Mouse (Mus musculus) neural tube, embryonic 15.5 days (tissue): ENCODE measurements around the gene Grik5. TPM values are rescaled to one million over a fixed set of nuclear protein-coding genes. Genes with fewer than 3 reads are reported as not detected.

Source experiments
- ATAC-seq: fragments of 200-750 bp; cut with Nextera tagmentation; 2 replicates; pipeline ENCODE4 v1.8.0; 2017; ENCODE audit warnings: mild to moderate bottlenecking, moderate TSS enrichment, moderate library complexity; ENCODE audit not compliant: low FRiP score
- H3K27ac ChIP-seq: fragments of 300-500 bp; sonication (generic); replicated peaks from 2 replicates; pipeline ENCODE4 v1.5.1; 2015; ENCODE audit warnings: mild to moderate bottlenecking, inconsistent platforms
- H3K27me3 ChIP-seq: fragments of 300-500 bp; sonication (generic); replicated peaks from 2 replicates; pipeline ENCODE4 v1.6.1; 2015; ENCODE audit warnings: inconsistent platforms
- H3K36me3 ChIP-seq: fragments of 300-500 bp; sonication (generic); 2 replicates; pipeline ENCODE4 v1.6.1; 2015; ENCODE audit warnings: inconsistent platforms
- H3K4me1 ChIP-seq: fragments of 300-500 bp; sonication (generic); 2 replicates; pipeline ENCODE4 v1.6.1; 2015; ENCODE audit warnings: inconsistent platforms
- H3K4me2 ChIP-seq: fragments of 300-500 bp; sonication (generic); 2 replicates; pipeline ENCODE4 v1.6.1; 2015; ENCODE audit warnings: inconsistent platforms, mild to moderate bottlenecking, moderate library complexity
- H3K4me3 ChIP-seq: fragments of 300-500 bp; sonication (generic); replicated peaks from 2 replicates; pipeline ENCODE4 v1.5.1; 2015; ENCODE audit warnings: mild to moderate bottlenecking, inconsistent platforms
- H3K9ac ChIP-seq: fragments of 300-500 bp; sonication (generic); replicated peaks from 2 replicates; pipeline ENCODE4 v1.6.1; 2015; ENCODE audit warnings: mild to moderate bottlenecking, inconsistent platforms
- H3K9me3 ChIP-seq: fragments of 300-500 bp; sonication (generic); replicated peaks from 2 replicates; pipeline ENCODE4 v1.6.1; 2016; ENCODE audit warnings: inconsistent platforms
- WGBS: fragments of 180-500 bp; shearing (Covaris S2); methylation state at CpG from one replicate; pipeline ENCODE4 v1.1.7; 2015; ENCODE audit warnings: mixed read lengths; 5-methylcytosine and 5-hydroxymethylcytosine counted together
- polyA plus RNA-seq: library from polyadenylated mRNA; unstranded; fragments of >200 nt; fragmentation: Nextera tagmentation; extraction: Ambion mirVana; gene quantifications from 2 replicates; pipeline ENCODE4 v1.2.1, GENCODE M21; 2015

The Grik5 gene
- polyA plus RNA-seq, 1 experiment from 2014 or later: 17.8 TPM

DNA sequence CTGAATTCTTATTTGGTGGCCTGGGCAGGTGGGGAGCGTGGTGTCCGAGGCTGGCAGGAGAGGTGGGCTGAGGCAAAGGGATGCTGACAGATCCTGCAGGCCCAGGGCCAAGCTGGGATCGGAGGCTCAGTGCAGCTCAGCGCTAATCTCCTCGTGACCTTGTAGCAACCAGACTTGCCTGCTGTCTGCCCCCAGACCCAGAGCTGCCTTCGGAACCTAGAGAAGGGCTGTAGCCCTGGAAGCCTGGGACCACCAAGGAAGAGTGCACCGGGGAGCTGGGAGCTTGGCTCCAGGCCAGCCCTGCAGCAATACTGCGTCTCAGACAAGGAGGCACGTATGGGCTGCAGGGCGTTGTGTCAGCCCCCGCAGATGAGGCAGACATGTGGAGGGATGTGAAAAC is 68.9 kb downstream of the Grik5 start:
- no peak for ATAC-seq
- Histone ChIP-seq H3K4me1 (peaks cover 53% of the 10 kb centered on the region), H3K36me3 (peaks cover 24% of the 10 kb centered on the region), H3K9ac (peak overlapping the region; percentile 44), H3K9me3 (no peaks in the 10 kb centered on the region), H3K4me3 (peak overlapping the region; percentile 78), H3K4me2 (peak overlapping the region; percentile 57), H3K27me3 (no peaks in the 10 kb centered on the region), H3K27ac (peak overlapping the region; percentile 28; the same call in 1 of the 2 replicates)
- 31% methylated on average over 11 of the region's 11 CpGs for WGBS

DNA sequence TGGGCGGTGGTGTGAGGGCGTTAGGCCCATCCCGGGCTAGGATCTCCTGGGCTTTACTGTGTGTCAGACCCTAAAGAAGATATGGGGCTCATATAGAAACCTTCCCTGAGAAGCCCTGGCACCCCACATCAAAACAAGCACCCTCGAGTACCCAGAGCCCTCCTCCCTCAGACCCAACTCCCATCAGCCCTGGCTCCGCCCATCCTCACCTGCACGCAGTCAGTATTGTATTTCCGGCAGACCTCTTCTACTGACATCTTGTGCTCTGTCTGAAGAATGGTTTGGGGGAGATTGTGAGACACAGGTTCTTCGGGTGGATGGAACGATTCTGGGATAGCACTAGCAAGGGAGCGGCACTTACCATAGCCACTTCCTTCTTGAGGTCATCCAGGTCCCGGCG is 71.4 kb downstream of the Grik5 start:
- H3K36me3 ChIP-seq: peaks cover 44% of the 10 kb centered on the region
- no peak overlapping the region for H3K4me3 ChIP-seq
- no peaks in the 10 kb centered on the region for H3K9me3 ChIP-seq
- H3K27ac ChIP-seq: no peak overlapping the region
- H3K27me3 ChIP-seq: no peaks in the 10 kb centered on the region
- WGBS: 80% methylated on average over 12 of the region's 12 CpGs
- ATAC-seq: no peak
- peaks cover 28% of the 10 kb centered on the region for H3K4me1 ChIP-seq
- no peak overlapping the region for H3K4me2 ChIP-seq
- no peak overlapping the region for H3K9ac ChIP-seq

DNA sequence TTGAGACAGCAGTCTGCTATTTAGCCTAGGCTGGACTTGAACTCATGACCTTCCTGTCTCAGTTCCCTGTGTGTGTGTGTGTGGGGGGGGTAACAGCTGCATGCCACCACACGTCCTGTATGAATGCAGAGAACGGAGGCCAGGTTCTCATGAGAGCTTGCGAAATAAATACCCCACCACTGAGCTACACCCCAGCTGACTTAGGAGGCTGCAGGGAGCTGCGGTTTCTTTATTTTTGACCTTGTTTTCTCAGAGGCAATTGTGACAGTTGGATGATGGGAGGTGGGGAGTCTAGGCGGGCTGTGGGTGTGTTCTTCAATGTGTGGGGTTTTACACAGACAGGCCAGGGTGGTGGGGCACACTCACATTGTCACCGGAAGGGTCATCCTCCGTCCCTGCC is 71.9 kb downstream of the Grik5 start:
- H3K4me3 ChIP-seq: no peak overlapping the region
- H3K9me3 ChIP-seq: no peaks in the 10 kb centered on the region
- H3K27ac ChIP-seq: no peak overlapping the region
- ATAC-seq: no peak
- H3K36me3 ChIP-seq: peaks cover 49% of the 10 kb centered on the region
- 75% methylated on average over 7 of the region's 7 CpGs for WGBS
- no peak overlapping the region for H3K4me2 ChIP-seq
- no peak overlapping the region for H3K9ac ChIP-seq
- peaks cover 25% of the 10 kb centered on the region for H3K4me1 ChIP-seq
- no peaks in the 10 kb centered on the region for H3K27me3 ChIP-seq

DNA sequence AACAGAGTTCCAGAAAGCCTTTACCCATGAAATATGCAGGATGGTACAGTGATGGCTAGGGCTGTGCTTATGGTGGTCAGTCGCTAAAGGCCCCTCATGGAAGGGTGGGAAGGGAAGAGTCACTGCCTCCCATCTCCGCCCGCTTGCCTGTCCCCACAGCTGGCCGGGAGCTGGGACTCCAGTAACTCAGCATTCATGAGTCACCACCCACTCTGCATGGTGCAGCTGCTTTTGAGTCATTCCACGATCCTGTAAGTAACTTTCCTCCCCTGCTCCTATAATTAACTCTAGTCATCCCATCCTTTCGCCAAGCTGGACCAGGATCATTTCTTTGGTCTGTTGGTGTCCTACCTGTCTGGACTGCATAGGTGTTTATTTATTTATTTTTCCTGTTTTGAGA is 79.1 kb downstream of the Grik5 start:
- H3K36me3 ChIP-seq: peaks cover 91% of the 10 kb centered on the region
- no peaks in the 10 kb centered on the region for H3K27me3 ChIP-seq
- WGBS: 75% methylated on average over 6 of the region's 6 CpGs
- H3K4me2 ChIP-seq: no peak overlapping the region
- no peak for ATAC-seq
- no peak overlapping the region for H3K27ac ChIP-seq
- H3K9ac ChIP-seq: no peak overlapping the region
- H3K4me3 ChIP-seq: no peak overlapping the region
- H3K4me1 ChIP-seq: no peaks in the 10 kb centered on the region
- H3K9me3 ChIP-seq: no peaks in the 10 kb centered on the region

DNA sequence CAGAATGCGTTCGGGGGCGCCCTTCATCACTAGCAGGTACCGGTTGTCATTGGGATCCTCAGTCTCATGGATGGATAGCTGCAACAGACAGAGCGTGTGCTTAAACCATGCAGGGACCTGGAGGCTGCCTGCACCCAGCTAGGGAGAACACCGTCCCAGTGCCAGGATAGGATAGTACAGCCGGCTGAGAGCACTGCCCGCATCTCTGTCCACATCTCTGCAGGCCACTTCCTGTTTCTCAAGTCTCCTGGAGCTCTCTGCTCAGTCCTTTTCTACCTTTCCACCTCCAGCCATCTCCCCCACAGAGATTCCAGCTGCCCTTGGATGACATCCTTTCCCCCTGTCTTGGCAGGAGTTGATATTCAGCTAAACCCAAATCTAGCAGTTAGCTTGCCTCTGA is 81.7 kb downstream of the Grik5 start:
- peaks cover 95% of the 10 kb centered on the region for H3K36me3 ChIP-seq
- no peak overlapping the region for H3K27ac ChIP-seq
- ATAC-seq: no peak
- no peak overlapping the region for H3K4me3 ChIP-seq
- H3K9ac ChIP-seq: no peak overlapping the region
- H3K27me3 ChIP-seq: no peaks in the 10 kb centered on the region
- H3K4me1 ChIP-seq: no peaks in the 10 kb centered on the region
- no peaks in the 10 kb centered on the region for H3K9me3 ChIP-seq
- WGBS: 89% methylated on average over 8 of the region's 8 CpGs
- H3K4me2 ChIP-seq: no peak overlapping the region

DNA sequence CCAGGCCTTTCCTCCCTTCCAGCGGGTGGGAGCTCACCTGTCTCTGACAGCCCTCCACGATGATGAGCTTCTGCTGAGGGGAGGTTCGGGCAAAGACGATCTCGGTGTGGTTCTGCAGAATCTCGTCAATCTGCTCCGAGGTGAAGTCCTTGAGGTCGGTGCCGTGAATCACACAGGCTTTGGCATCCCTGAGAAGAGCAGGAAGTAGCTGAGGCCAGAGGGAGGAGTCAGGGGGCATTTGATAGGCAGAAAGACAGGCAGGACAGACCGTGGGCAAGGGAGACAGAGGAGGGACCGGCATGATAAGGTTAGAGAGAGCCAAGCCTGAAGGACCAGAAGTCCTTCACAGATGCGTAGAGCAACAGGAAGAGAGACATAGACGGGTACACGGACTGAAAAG is 84.2 kb downstream of the Grik5 start:
- H3K4me2 ChIP-seq: no peak overlapping the region
- peaks cover 93% of the 10 kb centered on the region for H3K36me3 ChIP-seq
- ATAC-seq: no peak
- no peak overlapping the region for H3K27ac ChIP-seq
- no peaks in the 10 kb centered on the region for H3K4me1 ChIP-seq
- no peaks in the 10 kb centered on the region for H3K9me3 ChIP-seq
- 88% methylated on average over 14 of the region's 14 CpGs for WGBS
- H3K9ac ChIP-seq: no peak overlapping the region
- no peaks in the 10 kb centered on the region for H3K27me3 ChIP-seq
- H3K4me3 ChIP-seq: no peak overlapping the region

DNA sequence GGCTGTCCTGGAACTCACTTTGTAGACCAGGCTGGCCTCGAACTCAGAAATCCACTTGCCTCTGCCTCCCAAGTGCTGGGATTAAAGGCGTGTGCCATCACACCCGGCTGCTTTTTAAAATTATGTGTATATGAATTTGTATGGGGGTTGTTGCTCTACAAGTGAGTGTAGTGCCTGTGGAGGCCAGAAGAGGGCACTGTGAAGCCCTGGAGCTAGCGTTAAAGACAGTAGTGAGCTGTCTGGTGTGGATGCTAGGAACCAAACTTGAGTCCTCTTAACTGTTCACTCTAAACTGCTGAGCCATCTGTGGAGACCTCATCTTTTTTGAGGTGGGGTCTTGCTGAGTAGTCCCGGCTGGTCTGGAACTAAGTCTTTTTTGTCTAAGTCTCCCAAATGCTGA is 86.3 kb downstream of the Grik5 start:
- H3K9ac ChIP-seq: no peak overlapping the region
- H3K4me2 ChIP-seq: no peak overlapping the region
- no peaks in the 10 kb centered on the region for H3K27me3 ChIP-seq
- H3K27ac ChIP-seq: no peak overlapping the region
- H3K36me3 ChIP-seq: peaks cover 97% of the 10 kb centered on the region
- WGBS: 75% methylated on average over 5 of the region's 5 CpGs
- H3K4me3 ChIP-seq: no peak overlapping the region
- H3K9me3 ChIP-seq: no peaks in the 10 kb centered on the region
- no peak for ATAC-seq
- H3K4me1 ChIP-seq: no peaks in the 10 kb centered on the region

DNA sequence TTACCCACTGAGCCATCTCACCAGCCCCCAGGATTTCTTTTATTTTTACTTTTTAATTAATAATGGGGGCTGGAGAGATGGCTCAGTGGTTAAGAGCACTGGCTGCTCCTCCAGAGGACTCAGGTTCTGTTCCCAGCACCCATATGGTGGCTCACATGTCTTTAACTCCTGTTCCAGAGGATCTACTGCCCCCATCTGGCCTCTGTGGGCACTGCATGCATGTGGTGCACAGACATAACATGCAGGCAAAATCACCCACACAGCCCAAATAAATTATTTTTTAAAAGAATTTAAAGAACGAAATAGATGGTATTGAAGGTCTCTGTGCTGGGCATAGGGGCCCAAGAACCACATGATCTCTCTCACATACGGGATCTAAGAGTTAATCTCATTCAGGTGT is 87.8 kb downstream of the Grik5 start:
- H3K36me3 ChIP-seq: peaks cover 97% of the 10 kb centered on the region
- H3K9me3 ChIP-seq: no peaks in the 10 kb centered on the region
- WGBS: 94% methylated on average over 2 of the region's 2 CpGs
- no peaks in the 10 kb centered on the region for H3K27me3 ChIP-seq
- H3K4me2 ChIP-seq: no peak overlapping the region
- H3K4me1 ChIP-seq: no peaks in the 10 kb centered on the region
- no peak overlapping the region for H3K9ac ChIP-seq
- no peak for ATAC-seq
- no peak overlapping the region for H3K27ac ChIP-seq
- H3K4me3 ChIP-seq: no peak overlapping the region

DNA sequence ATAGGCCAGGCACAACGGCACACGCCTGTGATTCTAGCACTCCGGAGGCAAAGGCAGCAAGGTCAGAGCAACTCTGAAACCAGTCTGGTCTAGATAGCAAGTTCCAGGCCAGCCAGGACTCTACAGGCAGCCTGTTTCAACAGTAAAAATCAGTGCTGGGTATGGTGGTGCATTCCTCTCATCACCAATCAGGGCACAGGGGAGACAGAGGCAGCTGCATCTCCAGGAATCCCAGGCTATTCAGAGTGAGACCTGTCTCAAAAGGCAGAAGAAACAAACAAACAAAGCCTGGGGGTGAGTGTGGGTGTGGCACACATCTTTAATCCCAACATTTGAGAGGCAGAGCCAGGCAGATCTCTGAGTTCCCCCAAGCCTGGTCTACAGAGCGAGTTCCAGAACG is 88.8 kb downstream of the Grik5 start:
- no peak for ATAC-seq
- no peak overlapping the region for H3K9ac ChIP-seq
- H3K27me3 ChIP-seq: no peaks in the 10 kb centered on the region
- no peaks in the 10 kb centered on the region for H3K4me1 ChIP-seq
- no peak overlapping the region for H3K4me2 ChIP-seq
- H3K27ac ChIP-seq: no peak overlapping the region
- H3K9me3 ChIP-seq: no peaks in the 10 kb centered on the region
- H3K36me3 ChIP-seq: peaks cover 97% of the 10 kb centered on the region
- WGBS: 89% methylated on average over 5 of the region's 5 CpGs
- no peak overlapping the region for H3K4me3 ChIP-seq

DNA sequence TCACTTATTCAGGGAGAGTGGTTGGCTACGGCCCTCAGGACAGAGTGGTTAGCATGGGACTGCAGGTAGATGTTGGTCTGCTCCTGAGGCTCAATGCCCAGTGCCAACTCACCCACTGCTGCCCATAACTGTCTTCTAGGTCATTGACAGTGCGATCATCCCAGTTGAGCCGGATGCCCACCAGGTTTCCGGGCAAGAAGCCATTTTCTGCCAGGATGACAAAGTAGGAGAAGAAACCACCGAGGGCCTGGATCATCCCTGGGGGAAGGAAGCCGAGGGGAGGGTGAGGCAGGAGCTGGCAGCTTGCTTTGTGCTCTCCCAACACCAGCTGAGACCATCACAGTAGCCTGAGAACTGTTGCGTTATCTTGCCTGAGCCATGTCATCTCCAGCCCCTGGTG is 91.7 kb downstream of the Grik5 start:
- no peak overlapping the region for H3K9ac ChIP-seq
- no peak overlapping the region for H3K4me2 ChIP-seq
- WGBS: 82% methylated on average over 7 of the region's 7 CpGs
- H3K27me3 ChIP-seq: no peaks in the 10 kb centered on the region
- H3K9me3 ChIP-seq: no peaks in the 10 kb centered on the region
- peaks cover 80% of the 10 kb centered on the region for H3K36me3 ChIP-seq
- no peaks in the 10 kb centered on the region for H3K4me1 ChIP-seq
- H3K4me3 ChIP-seq: no peak overlapping the region
- no peak for ATAC-seq
- no peak overlapping the region for H3K27ac ChIP-seq

DNA sequence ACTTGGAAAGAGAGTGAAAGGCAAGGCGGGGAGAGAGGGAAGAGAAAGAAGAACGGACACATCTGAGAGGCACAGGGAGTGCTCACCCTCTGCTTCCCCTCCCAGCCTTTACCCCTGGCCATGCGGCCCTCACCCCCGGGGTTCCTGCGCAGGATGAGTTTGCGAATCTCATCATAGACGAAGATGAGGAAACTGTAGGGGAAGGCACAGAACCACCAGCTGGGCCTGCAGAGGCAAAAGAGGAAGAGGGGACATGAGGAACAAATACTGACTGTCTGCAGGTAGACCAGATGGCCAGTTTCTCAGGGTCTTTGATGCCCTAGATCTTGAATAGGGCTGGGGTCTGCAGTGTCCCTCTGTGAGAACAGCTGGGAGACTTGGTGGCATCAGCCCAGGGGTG is 93.4 kb downstream of the Grik5 start:
- no peak for ATAC-seq
- H3K27me3 ChIP-seq: no peaks in the 10 kb centered on the region
- H3K9me3 ChIP-seq: no peaks in the 10 kb centered on the region
- H3K4me3 ChIP-seq: no peak overlapping the region
- H3K4me2 ChIP-seq: no peak overlapping the region
- H3K9ac ChIP-seq: no peak overlapping the region
- H3K27ac ChIP-seq: no peak overlapping the region
- H3K4me1 ChIP-seq: peaks cover 2% of the 10 kb centered on the region; the same call in 1 of the 2 replicates
- H3K36me3 ChIP-seq: peaks cover 66% of the 10 kb centered on the region
- 81% methylated on average over 7 of the region's 7 CpGs for WGBS

DNA sequence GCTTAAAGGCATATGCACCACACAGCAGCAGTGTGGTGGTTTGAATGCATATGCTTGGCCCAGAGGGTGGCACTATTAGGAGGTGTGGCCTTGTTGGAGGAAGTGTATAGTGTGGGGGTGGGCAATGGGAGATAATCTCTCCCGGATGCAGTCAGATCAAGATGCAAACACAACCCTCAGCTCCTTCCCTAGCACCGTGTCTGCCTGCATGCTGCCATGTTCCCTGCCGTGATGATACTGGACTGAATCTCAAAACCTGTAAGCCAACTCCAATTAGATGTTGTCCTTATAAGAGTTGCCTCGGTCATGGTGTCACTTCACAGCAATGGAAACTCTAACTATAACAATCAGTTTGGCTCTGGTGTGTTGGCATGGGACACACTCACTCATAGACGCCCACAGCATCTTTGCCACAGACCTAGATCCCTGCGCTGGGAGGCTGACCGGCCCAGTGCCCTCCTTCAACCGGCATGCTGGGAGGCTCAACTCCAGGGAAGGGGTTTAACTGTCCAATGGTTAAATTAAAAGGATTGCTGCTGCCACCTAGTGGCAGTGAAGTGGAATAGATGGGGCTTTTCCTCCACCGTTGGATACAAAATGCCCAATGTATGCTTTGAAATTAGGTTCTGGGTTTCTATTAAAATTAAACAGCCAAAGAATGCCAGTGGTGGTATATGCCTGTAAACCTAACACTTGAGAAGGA is 97.1 kb downstream of the Grik5 start:
- WGBS: 29% methylated on average over 9 of the region's 9 CpGs
- ATAC-seq: no peak
- no peak overlapping the region for H3K27ac ChIP-seq

More for the DNA sequence above, 97.1 kb downstream of the Grik5 start:
- H3K4me1 ChIP-seq: peaks cover 14% of the 10 kb centered on the region
- no peak overlapping the region for H3K4me2 ChIP-seq
- no peak overlapping the region for H3K4me3 ChIP-seq
- H3K27me3 ChIP-seq: no peaks in the 10 kb centered on the region
- no peaks in the 10 kb centered on the region for H3K9me3 ChIP-seq
- H3K36me3 ChIP-seq: peaks cover 28% of the 10 kb centered on the region
- no peak overlapping the region; the same call in 1 of the 2 replicates for H3K9ac ChIP-seq
